ENCODE assay signal across 8 mouse cellular contexts in genomic region chr2:94371093-94371492, GRCm38 (mm10). TPM values are rescaled to one million over a fixed set of nuclear protein-coding genes. Genes with fewer than 3 reads are reported as not detected.
DNase-seq lines count a peak whose midpoint lies in the region; TF ChIP-seq lines count a peak whose summit lies in the region.

No protein-coding gene starts in this region.

- no peaks in the 10 kb centered on the region for H3K4me1 ChIP-seq in heart, embryonic 10.5 days
- no peaks in the 10 kb centered on the region for H3K4me1 ChIP-seq in cortical plate, adult 2 months (ENCODE audit: control insufficient read depth, insufficient read depth, low read length)

- TF ChIP-seq CTCF in cortical plate, adult 2 months (IDR thresholded peaks at IDR 0.05; ENCODE audit: extremely low read depth, insufficient read depth, low read length): peak; percentile 46

- H3K36me3 ChIP-seq in heart, embryonic 10.5 days: peaks cover 80% of the 10 kb centered on the region

- no peak for TF ChIP-seq POLR2A in cortical plate, adult 2 months (IDR thresholded peaks at IDR 0.05; ENCODE audit: extremely low read depth, insufficient read depth, low read length)

- WGBS in heart, embryonic 10.5 days: 78% methylated on average over 6 of the region's 6 CpGs

- intact Hi-C loops in heart, postnatal 10 days (cut with DNase I): no loop called here
- intact Hi-C loops in left cerebral cortex, postnatal 25 days (cut with DNase I): loop anchor here (5.0 kb wide), 1 partner anchor 46 kb away; no protein-coding TSS in a partner anchor

- H3K27ac ChIP-seq in heart, embryonic 10.5 days: no peak overlapping the region
- no peak overlapping the region for H3K27ac ChIP-seq in cortical plate, adult 2 months (ENCODE audit: insufficient read depth, low read length)

- DNase-seq in heart, postnatal 10 days: peak; percentile 34 to 56
- no peak for DNase-seq in heart, embryonic 10.5 days (ENCODE audit: low spot score)
- peak; percentile 18 for DNase-seq in thymus, postnatal 14 days
- no peak for DNase-seq in thymus, adult 18-20 months
- peak; percentile 23 to 44 for DNase-seq in left cerebral cortex, postnatal 25 days (ENCODE audit: low spot score in 2 of 2)
- DNase-seq in thymus, postnatal 36 days: peak; percentile 7 to 16
- DNase-seq in layer of hippocampus, postnatal 14 days (ENCODE audit: low spot score in 2 of 2): no peak

- no peak overlapping the region for H3K4me3 ChIP-seq in heart, embryonic 10.5 days
- H3K4me3 ChIP-seq in cortical plate, adult 2 months (ENCODE audit: insufficient read depth, low read length): no peak overlapping the region

- no peaks in the 10 kb centered on the region for H3K9me3 ChIP-seq in heart, embryonic 10.5 days

- H3K27me3 ChIP-seq in heart, embryonic 10.5 days (ENCODE audit: insufficient read depth, poor library complexity, severe bottlenecking): no peaks in the 10 kb centered on the region

RNA-seq across cellular contexts. Expression of gene Ttc17, which starts 35.4 kb away (rescaled TPM):
- total RNA-seq in heart, postnatal 10 days (2021): 10 to 100 TPM; 29.2 to 31.9 TPM
- polyA plus RNA-seq in heart, embryonic 10.5 days (2016; fragmentation: Nextera tagmentation; extraction: Ambion mirVana): 12.9 and 14.1 TPM in 2 replicates
- polyA plus RNA-seq in cortical plate, adult 2 months (2012; rRNA removed): 28.2 and 29.8 TPM in 2 replicates
- total RNA-seq in left cerebral cortex, postnatal 25 days (2021): 10 to 100 TPM; 30.6 to 34.1 TPM
- 10 to 100 TPM; 34.6 to 36.5 TPM for total RNA-seq in layer of hippocampus, postnatal 14 days (2021)

Comparison
In these comparisons a context has a peak if more than half of its experiments do, and no peak if none do; other contexts are left out.
1. DNase-seq: peak in heart, postnatal 10 days (2 of 2), thymus, postnatal 14 days (single experiment), left cerebral cortex, postnatal 25 days (2 of 2) and thymus, postnatal 36 days (2 of 2); none in heart, embryonic 10.5 days (single experiment), thymus, adult 18-20 months (0 of 2) and layer of hippocampus, postnatal 14 days (0 of 2).